Mouse (Mus musculus): ENCODE data around the gene Adgrl3.

Gene Adgrl3

DNA sequence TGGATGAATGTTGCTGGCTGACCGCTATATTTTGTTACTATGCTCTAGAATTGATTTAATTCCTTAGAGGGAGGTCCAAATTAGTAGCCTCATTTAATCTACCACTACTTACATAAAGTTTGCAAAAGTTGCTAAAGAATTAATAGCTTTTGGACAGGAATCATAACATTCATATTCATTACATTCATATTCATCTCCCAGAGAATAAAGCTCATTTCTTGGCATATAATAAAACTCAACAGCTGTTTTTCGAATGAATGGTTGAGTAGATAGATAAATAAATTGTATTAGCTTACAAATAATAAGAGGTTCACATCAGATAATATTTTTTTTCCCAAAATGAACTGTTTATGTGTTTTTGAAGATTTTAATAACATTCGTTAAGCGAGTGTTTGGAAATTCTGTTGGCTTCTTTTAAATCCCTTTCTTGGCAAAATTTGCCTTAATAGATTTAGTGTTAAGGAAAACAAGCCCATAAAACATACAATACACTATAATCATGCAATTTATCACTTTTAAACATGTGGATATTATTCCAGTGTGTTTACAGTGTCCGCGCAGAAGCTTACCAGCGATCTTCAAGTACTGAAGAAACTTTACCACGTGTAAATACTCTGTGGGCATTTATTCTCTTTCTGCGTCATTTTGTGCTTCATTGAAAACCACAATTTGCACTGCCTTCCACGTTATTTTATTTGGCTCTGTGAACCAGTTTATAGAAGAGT, 350.4 kb downstream of the Adgrl3 start:
- in situ Hi-C loops (cut with MboI, MseI) = no loop called here

DNA sequence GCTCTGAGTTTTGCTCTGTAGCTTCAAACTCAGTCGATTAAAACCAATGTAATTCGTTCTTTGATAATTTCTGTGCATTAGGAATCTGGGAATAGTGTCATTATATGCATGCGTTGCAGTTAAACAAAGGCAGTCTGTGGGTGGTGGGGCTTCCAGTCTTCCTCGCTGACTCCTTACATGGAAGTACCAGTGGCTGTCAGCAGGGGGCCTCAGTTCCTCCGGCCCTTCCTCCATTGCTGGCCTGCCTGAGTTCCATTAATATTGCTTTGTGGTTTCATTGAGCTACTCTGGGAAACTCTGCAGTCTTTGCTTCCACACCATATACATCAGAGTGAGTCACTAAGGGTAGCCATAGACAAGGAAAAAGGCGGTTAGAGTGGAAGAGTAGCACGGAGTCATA, 356.1 kb downstream of the Adgrl3 start:
- in situ Hi-C loops (cut with MboI, MseI) = no loop called here

- in situ Hi-C loops (cut with MboI, MseI) = no loop called here
Measured at GRCm38 (mm10) chr5:81405582-81406143, 385.7 kb downstream of the Adgrl3 start.

DNA sequence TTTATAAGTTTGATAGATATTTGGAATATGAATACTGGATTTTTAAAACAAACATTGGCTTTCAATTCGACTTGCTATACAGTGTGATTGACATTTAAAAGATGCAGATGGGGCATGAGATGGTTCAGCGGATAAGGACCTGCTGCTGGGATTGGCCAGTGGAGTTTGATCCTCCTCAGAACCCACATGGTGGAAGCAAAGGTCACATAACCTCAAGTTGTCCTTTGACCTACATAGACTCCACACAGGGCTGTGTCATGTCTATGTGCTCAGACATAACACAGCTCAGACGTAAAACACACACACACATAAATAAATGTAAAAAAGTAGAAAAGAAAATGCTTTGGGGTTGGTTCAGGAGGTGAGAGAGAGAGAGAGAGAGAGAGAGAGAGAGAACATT, 397.4 kb downstream of the Adgrl3 start:
- in situ Hi-C loops (cut with MboI, MseI) = no loop called here

- in situ Hi-C loops (cut with MboI, MseI) = no loop called here
Measured at GRCm38 (mm10) chr5:81427393-81427792, 407.5 kb downstream of the Adgrl3 start.

- in situ Hi-C loops (cut with MboI, MseI) = no loop called here
Measured at GRCm38 (mm10) chr5:81436375-81436774, 416.4 kb downstream of the Adgrl3 start.

GRCm38 (mm10) chr5:81442150-81442549, 422.2 kb downstream of the Adgrl3 start:
- in situ Hi-C loops (cut with MboI, MseI) = loop anchor here (10.0 kb wide), 1 partner anchor 337 kb away; no protein-coding TSS in a partner anchor

DNA sequence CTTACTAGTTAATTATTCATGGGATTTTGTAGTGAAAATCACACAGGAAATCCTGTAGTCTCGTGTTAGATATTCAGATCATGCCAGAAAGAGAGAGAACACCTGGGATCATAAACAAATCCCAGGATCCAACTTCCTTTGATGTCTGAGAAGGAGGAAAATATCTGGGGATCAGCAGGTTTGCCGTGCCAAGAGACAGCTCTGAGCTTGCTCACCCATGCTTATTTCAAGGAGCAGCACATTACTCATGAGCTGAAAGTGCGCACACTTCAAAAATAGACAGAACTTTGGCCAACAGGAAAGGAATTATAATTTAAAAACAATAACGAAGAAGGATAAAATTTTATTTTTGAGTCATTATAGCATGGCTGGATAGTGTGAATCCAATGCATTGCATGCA, 446.0 kb downstream of the Adgrl3 start:
- in situ Hi-C loops (cut with MboI, MseI) = no loop called here

- in situ Hi-C loops (cut with MboI, MseI) = no loop called here
Measured at GRCm38 (mm10) chr5:81474681-81475080, 454.7 kb downstream of the Adgrl3 start.

DNA sequence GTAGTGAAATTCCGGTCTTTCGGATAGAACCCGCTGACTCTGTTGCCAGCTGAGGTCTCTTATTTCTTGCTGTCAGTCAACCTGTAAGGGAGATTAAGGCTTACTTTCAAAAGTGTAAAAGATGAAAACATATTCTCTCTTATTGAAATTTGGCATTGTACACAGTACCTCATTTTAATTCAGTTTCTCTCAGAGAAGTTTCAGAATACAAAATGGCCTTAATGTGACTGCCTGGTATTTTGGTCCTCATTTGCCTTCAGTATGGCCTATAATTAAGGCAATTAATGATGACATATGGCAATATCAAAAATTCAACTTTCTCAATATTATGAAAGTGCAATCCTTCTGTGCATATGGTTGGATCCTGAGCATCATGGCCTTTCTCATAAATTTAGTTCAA, 455.5 kb downstream of the Adgrl3 start:
- in situ Hi-C loops (cut with MboI, MseI) = no loop called here

GRCm38 (mm10) chr5:81475971-81476606, 456.2 kb downstream of the Adgrl3 start:
- in situ Hi-C loops (cut with MboI, MseI) = no loop called here

DNA sequence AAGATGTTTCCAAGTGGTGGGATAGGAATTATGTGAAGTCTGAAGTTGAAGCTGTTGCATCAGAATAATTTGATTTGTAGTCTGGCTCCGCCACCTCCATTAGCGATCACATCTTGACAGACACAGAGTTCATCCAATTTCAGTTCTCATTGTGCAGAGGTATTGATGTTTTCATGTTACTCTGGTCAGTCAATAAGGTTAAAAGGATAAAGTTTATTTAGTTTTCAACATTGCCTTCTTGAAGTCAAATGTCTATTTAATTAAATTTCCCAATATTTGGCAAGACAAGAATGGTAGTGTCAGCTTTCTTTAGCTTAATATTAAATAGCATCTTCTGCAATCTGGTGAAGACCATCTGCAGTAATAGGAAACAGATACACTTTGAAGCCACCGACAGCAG, 461.0 kb downstream of the Adgrl3 start:
- in situ Hi-C loops (cut with MboI, MseI) = no loop called here

DNA sequence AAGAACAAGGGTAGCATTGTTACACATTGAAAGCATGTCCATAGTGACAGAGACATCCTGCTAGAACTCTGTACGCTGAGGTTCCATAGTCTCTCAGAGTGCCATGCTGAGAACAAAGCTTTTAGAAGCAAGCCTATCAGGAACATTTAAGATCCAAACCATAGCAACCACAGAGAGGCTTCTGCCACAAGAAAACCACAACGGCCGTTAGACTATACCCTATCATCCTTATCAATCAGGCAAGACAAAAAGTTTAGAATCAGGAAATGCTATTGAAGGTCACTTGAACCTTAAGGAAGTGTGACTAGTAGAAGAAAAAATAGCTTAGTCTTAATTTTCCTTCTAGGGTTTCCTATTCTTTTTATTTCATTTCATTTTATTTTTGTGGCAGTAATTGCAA, 464.0 kb downstream of the Adgrl3 start:
- in situ Hi-C loops (cut with MboI, MseI) = no loop called here

DNA sequence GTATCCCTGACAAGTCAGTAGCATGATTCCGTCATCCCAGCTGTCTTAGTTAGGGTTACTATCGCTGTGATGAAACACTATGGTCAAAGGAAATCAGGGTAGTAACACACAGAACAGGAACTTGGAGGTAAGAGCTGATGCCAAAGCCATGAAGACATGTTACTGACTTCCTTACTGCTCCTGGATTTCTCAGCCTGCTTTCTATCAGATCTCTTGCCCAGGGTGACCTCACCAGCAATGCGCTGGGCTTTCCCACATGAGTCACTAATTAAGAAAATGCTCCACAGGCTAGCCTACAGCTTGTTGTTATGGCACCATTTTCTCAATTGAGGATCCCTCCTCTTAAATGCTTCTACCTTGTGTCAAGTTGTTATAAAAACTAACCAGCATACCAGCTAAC, 481.1 kb downstream of the Adgrl3 start:
- in situ Hi-C loops (cut with MboI, MseI) = no loop called here

DNA sequence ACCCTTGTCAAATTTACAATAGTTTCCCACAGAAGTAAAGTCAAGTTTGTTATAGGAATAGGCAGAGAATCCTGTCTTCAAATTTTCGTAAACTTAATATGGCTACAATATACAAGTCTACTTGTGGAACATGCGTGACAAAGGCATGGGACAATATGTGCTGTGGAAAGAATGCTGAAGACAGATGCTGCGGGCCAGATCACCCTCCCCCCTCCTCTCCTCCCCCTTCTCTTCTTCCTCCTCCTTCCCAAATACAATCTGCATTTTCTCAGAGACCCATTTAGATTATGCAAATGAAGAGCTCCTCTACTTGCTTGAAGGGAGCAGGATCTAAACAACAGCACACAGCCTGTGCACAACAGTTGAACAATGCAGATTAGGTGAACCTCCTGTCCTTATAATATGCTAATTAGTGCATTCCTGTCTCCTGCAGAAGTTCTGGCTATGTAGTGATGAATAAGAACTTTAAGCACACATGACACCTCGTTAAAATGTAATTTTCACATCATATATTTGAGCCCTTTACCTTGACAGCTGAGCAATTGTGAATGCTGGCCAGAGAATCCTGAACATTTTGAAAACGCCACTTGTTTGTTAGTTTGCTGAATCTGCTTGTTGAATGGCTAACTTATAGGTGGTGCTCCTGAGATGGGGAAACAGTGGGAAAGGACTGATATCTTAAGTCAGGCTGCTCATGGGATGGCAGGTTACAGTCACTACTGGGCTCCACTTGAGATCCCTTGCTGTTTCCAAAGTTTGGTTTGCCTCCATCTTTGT, 499.0 kb downstream of the Adgrl3 start:
- in situ Hi-C loops (cut with MboI, MseI) = no loop called here

DNA sequence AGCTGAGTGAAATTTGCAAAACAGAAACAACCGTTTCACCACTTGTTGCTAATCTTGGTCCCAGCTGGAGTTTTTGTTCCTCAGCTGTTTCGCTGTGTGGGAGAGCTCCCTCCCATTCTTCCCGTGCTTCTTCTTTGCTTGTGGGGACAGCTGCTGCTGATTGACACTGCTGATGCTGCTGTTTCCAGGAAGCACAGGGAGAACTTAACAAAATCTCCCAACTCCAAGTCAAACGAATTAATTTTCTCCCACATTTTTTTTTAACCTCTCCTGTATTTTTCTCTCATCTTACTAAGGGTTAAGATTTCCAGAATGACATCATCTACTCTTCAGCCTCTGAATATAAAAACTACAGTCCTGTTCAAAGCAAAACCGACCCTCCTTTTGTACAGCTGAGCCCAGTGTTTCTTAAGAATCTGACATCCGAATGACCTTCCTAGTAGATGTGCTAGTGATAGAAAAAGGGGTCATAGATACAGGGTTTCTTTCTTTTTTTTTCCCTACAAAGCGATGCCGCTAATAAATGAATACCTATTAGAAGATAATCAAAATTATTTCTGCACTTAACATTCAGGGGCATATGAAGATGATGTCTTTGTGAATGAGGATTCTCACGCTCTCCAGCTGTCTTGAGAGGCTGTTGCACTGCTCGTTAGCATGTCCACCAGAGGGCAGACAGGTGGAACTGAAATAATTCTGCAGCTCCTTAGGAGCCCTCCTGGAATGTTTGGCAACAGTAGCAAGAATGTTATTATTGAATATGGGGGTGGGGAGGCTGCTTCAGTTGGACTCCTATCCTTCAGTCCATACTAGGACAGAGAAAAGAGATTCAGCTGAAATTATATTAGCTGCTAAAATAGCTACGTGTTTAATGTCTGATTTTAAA, 499.8 kb downstream of the Adgrl3 start:
- in situ Hi-C loops (cut with MboI, MseI) = no loop called here

GRCm38 (mm10) chr5:81522760-81523159, 502.8 kb downstream of the Adgrl3 start:
- in situ Hi-C loops (cut with MboI, MseI) = no loop called here

DNA sequence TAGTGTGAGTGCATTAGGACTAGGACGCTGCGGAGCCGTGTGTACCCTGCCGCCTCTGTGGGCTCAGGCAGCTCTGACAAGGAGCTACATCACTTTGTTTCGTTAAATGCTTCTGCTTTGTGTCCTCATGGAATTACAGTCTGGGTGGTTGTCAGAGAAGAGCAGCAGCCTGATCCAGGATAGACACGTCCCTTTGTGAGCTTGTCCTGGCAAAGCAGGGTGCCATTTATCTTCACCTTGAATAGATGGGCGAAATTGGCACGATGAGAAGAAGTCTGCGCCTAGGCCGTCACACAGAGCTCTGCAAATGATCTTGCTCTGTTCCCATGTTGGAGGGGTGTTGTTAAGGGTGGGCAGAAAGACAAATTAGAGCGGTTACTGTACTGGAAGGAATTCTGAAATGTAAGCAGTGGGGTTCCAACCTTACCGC, 504.6 kb downstream of the Adgrl3 start:
- in situ Hi-C loops (cut with MboI, MseI) = no loop called here

DNA sequence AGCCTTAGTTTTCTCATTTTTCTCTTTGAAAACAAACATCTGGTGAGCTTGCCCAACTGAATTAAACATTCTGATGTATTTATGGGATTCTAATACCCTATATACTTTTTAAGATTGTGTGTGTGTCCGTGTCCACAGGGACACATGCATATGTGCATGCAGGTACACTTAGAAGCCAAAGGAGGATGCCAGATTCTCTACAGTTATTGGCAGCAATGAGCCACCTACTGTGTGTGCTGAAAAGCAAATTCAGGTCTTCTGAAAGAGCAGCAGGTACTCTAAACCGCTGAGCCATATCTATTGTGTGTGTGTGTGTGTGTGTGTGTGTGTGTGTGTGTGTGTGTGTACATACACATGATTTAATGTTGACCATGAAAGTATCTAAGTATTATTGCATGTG, 505.4 kb downstream of the Adgrl3 start:
- in situ Hi-C loops (cut with MboI, MseI) = no loop called here

DNA sequence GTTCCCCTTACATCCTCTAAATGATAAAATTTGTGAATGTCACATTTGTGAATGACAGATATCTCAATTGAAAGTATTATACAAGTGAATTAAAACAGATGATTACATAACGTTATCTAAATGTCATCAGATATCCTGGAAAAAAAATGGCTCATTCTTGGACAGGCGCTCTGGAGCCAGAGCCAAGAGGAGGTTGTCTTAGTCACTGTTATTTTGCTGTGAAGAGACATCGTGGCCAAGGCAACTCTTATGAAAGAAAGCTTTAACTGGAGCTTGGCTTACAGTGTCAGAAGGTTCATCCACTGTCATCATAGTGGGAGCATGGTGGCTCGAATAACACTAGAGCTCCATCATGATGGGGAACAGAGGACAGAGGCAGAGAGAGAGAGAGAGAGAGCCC, 511.7 kb downstream of the Adgrl3 start:
- in situ Hi-C loops (cut with MboI, MseI) = no loop called here

- in situ Hi-C loops (cut with MboI, MseI) = no loop called here
Measured at GRCm38 (mm10) chr5:81550211-81550610, 530.3 kb downstream of the Adgrl3 start.

All from regulatory T cell (primary cell).